Mouse (Mus musculus) left cerebral cortex, adult 6 months (tissue): Measurements from ENCODE around the gene Olfr352. TPM values are rescaled to one million over a fixed set of nuclear protein-coding genes. Genes with fewer than 3 reads are reported as not detected.

Source experiments
- long read RNA-seq, 2 experiments: library from polyadenylated mRNA; unstranded; transcript quantifications; one replicate each; pipeline ENCODE4 v2.0.0; 2019 to 2020
- polyA plus RNA-seq: library from polyadenylated mRNA; unstranded; fragments of <200 nt; fragmentation: Nextera tagmentation; gene quantifications from 2 replicates; pipeline ENCODE4 v1.2.3, GENCODE M21; 2021

Gene Olfr352
- not detected in 2 replicates for polyA plus RNA-seq
- long read RNA-seq, experiment 1: 0 reads
- long read RNA-seq, experiment 2: 0 reads

GRCm38 (mm10) chr2:36868160-36868559, at the start of gene Olfr352:
Olfr352 (plus strand) TSS chr2:36868460.

GRCm38 (mm10) chr2:36846010-36846409, 22.2 kb upstream of the Olfr352 start, which contains the start of gene Olfr350:
Olfr350 (plus strand) TSS chr2:36846310.

DNA sequence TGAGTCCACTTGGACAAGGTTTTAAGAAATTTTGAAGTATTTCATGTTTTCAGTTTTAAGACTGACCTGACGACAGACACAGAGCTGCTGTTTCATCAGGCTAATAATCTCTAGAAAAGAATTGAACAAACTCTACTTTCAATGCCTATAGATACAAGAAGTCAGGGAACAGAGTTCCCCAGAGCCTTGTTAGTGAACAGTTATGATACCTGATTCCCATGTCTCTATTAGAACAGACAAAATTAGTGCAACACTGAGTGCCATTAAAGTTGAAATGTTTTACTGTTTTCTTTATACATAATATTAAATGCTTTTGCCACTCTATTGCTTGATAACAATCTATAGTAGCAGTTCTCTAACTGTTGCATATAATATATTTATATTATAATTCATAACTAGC, 5.7 kb upstream of the Olfr352 start, which contains the start of gene Olfr351:
TSS of gene Olfr351 (minus strand) at position 101 of the 400 bp plus-strand sequence.

DNA sequence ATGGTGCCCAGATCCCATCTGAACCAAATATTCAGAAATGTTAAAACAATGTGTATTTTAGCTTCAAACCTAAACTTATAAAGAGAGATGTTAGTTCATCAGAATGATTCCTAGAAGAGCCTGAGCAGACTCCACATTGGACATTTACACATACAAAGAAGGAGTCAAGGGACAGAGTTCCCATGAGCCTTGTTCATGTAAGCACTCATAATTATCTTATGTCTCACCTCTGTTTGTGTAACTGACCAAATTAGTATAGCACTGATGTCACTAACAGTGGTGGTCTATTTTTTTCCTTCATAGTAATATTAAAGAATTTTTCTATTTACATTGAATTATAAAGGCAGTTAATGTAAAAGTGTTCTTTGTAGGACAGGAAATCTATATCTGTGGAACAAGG, 24.6 kb downstream of the Olfr352 start, which contains the start of gene Olfr353:
TSS of gene Olfr353 (minus strand) at position 101 of the 400 bp plus-strand sequence.

GRCm38 (mm10) chr2:36905380-36905779, 37.1 kb downstream of the Olfr352 start, which contains the start of gene Olfr354:
Olfr354 (plus strand) TSS chr2:36905680.

Other genes starting within 250 kb of the Olfr352 start
- gene Olfr345, start 228.4 kb upstream of the Olfr352 start, polyA plus RNA-seq: not detected in 2 replicates
- not detected in 2 replicates for gene Olfr346, start 182.7 kb upstream of the Olfr352 start, polyA plus RNA-seq
- gene Olfr347, start 136.6 kb upstream of the Olfr352 start, polyA plus RNA-seq: not detected in 2 replicates
- not detected in 2 replicates for gene Olfr348, start 84.2 kb upstream of the Olfr352 start, polyA plus RNA-seq
- not detected in 2 replicates for gene Olfr50, start 77.9 kb upstream of the Olfr352 start, polyA plus RNA-seq
- gene Olfr3, start 51.4 kb upstream of the Olfr352 start, polyA plus RNA-seq: not detected in 2 replicates
- gene Olfr350, start 22.1 kb upstream of the Olfr352 start, polyA plus RNA-seq: not detected in 2 replicates
- gene Olfr351, start 5.8 kb upstream of the Olfr352 start, polyA plus RNA-seq: not detected in 2 replicates
- not detected in 2 replicates for gene Olfr353, start 24.5 kb downstream of the Olfr352 start, polyA plus RNA-seq
- not detected in 2 replicates for gene Olfr354, start 37.2 kb downstream of the Olfr352 start, polyA plus RNA-seq
- gene Olfr355, start 60.4 kb downstream of the Olfr352 start, polyA plus RNA-seq: not detected in 2 replicates
- gene Olfr356, start 68.7 kb downstream of the Olfr352 start, polyA plus RNA-seq: not detected in 2 replicates
- not detected in 2 replicates for gene Olfr357, start 125.4 kb downstream of the Olfr352 start, polyA plus RNA-seq
- not detected in 2 replicates for gene Olfr358, start 140.9 kb downstream of the Olfr352 start, polyA plus RNA-seq
- not detected in 2 replicates for gene Olfr360, start 197.3 kb downstream of the Olfr352 start, polyA plus RNA-seq
- not detected in 2 replicates for gene Olfr361, start 220.8 kb downstream of the Olfr352 start, polyA plus RNA-seq
- not detected in 2 replicates for gene Olfr362, start 249.4 kb downstream of the Olfr352 start, polyA plus RNA-seq